31 mouse cellular contexts compared by ENCODE assay signal in the genomic region with DNA sequence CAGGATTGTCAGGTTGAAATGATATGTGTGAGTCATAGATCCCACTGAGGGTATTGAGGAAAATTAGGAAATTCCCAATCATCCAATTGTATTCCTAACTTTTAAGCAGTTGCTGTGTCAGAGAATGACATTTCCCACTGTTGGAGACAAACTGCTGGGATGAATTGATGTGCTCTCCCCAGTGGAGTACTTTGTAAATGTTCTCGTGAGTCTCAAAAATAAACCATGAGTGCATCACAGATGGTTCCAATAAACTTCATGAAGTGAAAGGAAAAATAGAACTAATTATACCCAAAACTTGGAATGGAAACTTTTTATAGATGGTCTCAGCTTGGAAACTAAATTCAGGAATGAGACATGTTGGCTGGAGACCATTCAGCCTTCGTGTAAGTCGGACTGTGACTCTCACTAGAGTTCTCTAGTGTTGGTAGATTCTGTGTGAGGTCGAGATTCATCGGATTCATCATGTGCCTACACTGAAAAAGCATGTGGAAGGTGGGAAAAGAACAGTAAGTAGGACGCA.
DNase-seq lines count a peak whose midpoint lies in the region; ATAC-seq and TF ChIP-seq lines count a peak whose summit lies in the region.
"Had no signal": no experiment of that assay in that cellular context is flagged by ENCODE, and none has a peak within 500 bp of the region (broad histone marks: within the 10 kb centered on the region; RNA-seq: fewer than 3 reads in every experiment).

No protein-coding gene starts in this region.

- H3K36me3 ChIP-seq in limb, embryonic 14.5 days (ENCODE audit: control insufficient read depth, insufficient read depth, low read length), result no peaks in the 10 kb centered on the region
- H3K36me3 ChIP-seq in limb, embryonic 10.5 days, result no peaks in the 10 kb centered on the region
- no peaks in the 10 kb centered on the region for H3K36me3 ChIP-seq in hindbrain, embryonic 13.5 days
- H3K36me3 ChIP-seq: forebrain, embryonic 12.5 days; hindbrain, embryonic 12.5 days; kidney, embryonic 15.5 days; lung, embryonic 15.5 days; neural tube, embryonic 12.5 days; stomach, embryonic 15.5 days had no signal

- 59% methylated on average over 6 of the region's 6 CpGs for WGBS in limb, embryonic 14.5 days
- WGBS in limb, embryonic 10.5 days, result 85% methylated on average over 6 of the region's 6 CpGs
- WGBS in hindbrain, embryonic 13.5 days, result 88% methylated on average over 6 of the region's 6 CpGs

- H3K4me2 ChIP-seq in limb, embryonic 14.5 days (replicated peaks; ENCODE audit: low read depth, low read length, severe bottlenecking), result no peak overlapping the region
- H3K4me2 ChIP-seq in hindbrain, embryonic 13.5 days, result no peak overlapping the region
- H3K4me2 ChIP-seq: forebrain, embryonic 12.5 days; heart, embryonic 13.5 days; hindbrain, embryonic 12.5 days; kidney, embryonic 15.5 days; liver, embryonic 15.5 days; lung, embryonic 15.5 days; neural tube, embryonic 12.5 days; stomach, embryonic 15.5 days had no signal

- 0 out of 2 replicates have a peak overlapping the region, but pooled peaks have one; percentile 26 for H3K27ac ChIP-seq in limb, embryonic 14.5 days (replicated peaks; ENCODE audit: low read depth, low read length)
- H3K27ac ChIP-seq in limb, embryonic 10.5 days, result no peak overlapping the region
- H3K27ac ChIP-seq in embryonic fibroblast, embryonic 13.5 days (ENCODE audit: insufficient read depth, low read length), result peak overlapping the region; percentile 80
- no peak overlapping the region for H3K27ac ChIP-seq in hindbrain, embryonic 13.5 days
- H3K27ac ChIP-seq: forebrain, embryonic 12.5 days; heart, adult 2 months; heart, embryonic 13.5 days; hindbrain, embryonic 12.5 days; kidney, embryonic 15.5 days; liver, embryonic 15.5 days; lung, embryonic 15.5 days; neural tube, embryonic 12.5 days; stomach, embryonic 15.5 days had no signal

- H3K4me3 ChIP-seq in limb, embryonic 14.5 days (replicated peaks; ENCODE audit: low read length), result no peak overlapping the region
- H3K4me3 ChIP-seq in limb, embryonic 10.5 days, result no peak overlapping the region
- H3K4me3 ChIP-seq in embryonic fibroblast, embryonic 13.5 days (ENCODE audit: insufficient read depth, low read length), result no peak overlapping the region
- H3K4me3 ChIP-seq in hindbrain, embryonic 13.5 days, result no peak overlapping the region
- H3K4me3 ChIP-seq: forebrain, embryonic 12.5 days; heart, adult 2 months; heart, embryonic 13.5 days; hindbrain, embryonic 12.5 days; kidney, embryonic 15.5 days; liver, embryonic 15.5 days; lung, embryonic 15.5 days; neural tube, embryonic 12.5 days; stomach, embryonic 15.5 days had no signal

- peak; percentile 9 to 21 for DNase-seq in frontal cortex, postnatal 36 days (ENCODE audit: low spot score in 2 of 2)
- no peak for DNase-seq in frontal cortex, postnatal 25 days (ENCODE audit: low spot score in 2 of 2)
- peak; percentile 3 for DNase-seq in limb, embryonic 14.5 days (ENCODE audit: low spot score)
- no peak for DNase-seq in limb, embryonic 10.5 days (ENCODE audit: low spot score)
- no peak for DNase-seq in layer of hippocampus, postnatal 36 days
- DNase-seq: adrenal gland, adult 2 months; cerebellum, adult 18-20 months; cerebellum, postnatal 25 days; gastrocnemius, postnatal 25 days; heart, adult 2 months; heart, postnatal 14 days; kidney, adult 11 months; kidney, postnatal 36 days; layer of hippocampus, adult 9-11 months; liver; lung, postnatal 4 days; midbrain, embryonic 14.5 days; right cerebral cortex, postnatal 4 days; thymus, adult 18-20 months; thymus, postnatal 4 days had no signal

- no peaks in the 10 kb centered on the region for H3K9me3 ChIP-seq in limb, embryonic 14.5 days (ENCODE audit: control insufficient read depth, low read length)
- no peaks in the 10 kb centered on the region for H3K9me3 ChIP-seq in limb, embryonic 10.5 days (replicated peaks)
- no peaks in the 10 kb centered on the region for H3K9me3 ChIP-seq in hindbrain, embryonic 13.5 days
- H3K9me3 ChIP-seq: forebrain, embryonic 12.5 days; heart, embryonic 13.5 days; hindbrain, embryonic 12.5 days; kidney, embryonic 15.5 days; liver, embryonic 15.5 days; lung, embryonic 15.5 days; neural tube, embryonic 12.5 days; stomach, embryonic 15.5 days had no signal

- no peak for TF ChIP-seq CTCF in embryonic fibroblast, embryonic 13.5 days (IDR thresholded peaks at IDR 0.05; ENCODE audit: borderline replicate concordance, insufficient read depth, low read length)

- no peak overlapping the region for H3K9ac ChIP-seq in limb, embryonic 14.5 days (ENCODE audit: low read depth, low read length, severe bottlenecking)
- H3K9ac ChIP-seq in hindbrain, embryonic 13.5 days, result no peak overlapping the region
- H3K9ac ChIP-seq: forebrain, embryonic 12.5 days; heart, embryonic 13.5 days; hindbrain, embryonic 12.5 days; kidney, embryonic 15.5 days; liver, embryonic 15.5 days; lung, embryonic 15.5 days; neural tube, embryonic 12.5 days; stomach, embryonic 15.5 days had no signal

- ATAC-seq in limb, embryonic 14.5 days (ENCODE audit: low FRiP score, low read depth), result no peak
- no peak for ATAC-seq in hindbrain, embryonic 13.5 days (ENCODE audit: low FRiP score)
- ATAC-seq: Patski had no signal

- H3K27me3 ChIP-seq in limb, embryonic 14.5 days (ENCODE audit: control insufficient read depth, insufficient read depth, low read length), result no peaks in the 10 kb centered on the region
- H3K27me3 ChIP-seq in limb, embryonic 10.5 days (ENCODE audit: low read depth, poor library complexity, severe bottlenecking), result no peaks in the 10 kb centered on the region
- no peaks in the 10 kb centered on the region for H3K27me3 ChIP-seq in hindbrain, embryonic 13.5 days
- H3K27me3 ChIP-seq: forebrain, embryonic 12.5 days; heart, embryonic 13.5 days; hindbrain, embryonic 12.5 days; kidney, embryonic 15.5 days; liver, embryonic 15.5 days; lung, embryonic 15.5 days; neural tube, embryonic 12.5 days; Patski; stomach, embryonic 15.5 days had no signal

- TF ChIP-seq POLR2A in limb, embryonic 14.5 days (IDR thresholded peaks at IDR 0.05; ENCODE audit: borderline replicate concordance, extremely low read depth, insufficient read depth, insufficient read length), result no peak
- TF ChIP-seq POLR2A in embryonic fibroblast, embryonic 13.5 days (IDR thresholded peaks at IDR 0.05; ENCODE audit: low read depth, low read length), result no peak

- peaks cover 4% of the 10 kb centered on the region for H3K4me1 ChIP-seq in limb, embryonic 14.5 days (ENCODE audit: control insufficient read depth, insufficient read depth, low read length)
- no peaks in the 10 kb centered on the region for H3K4me1 ChIP-seq in limb, embryonic 10.5 days
- no peaks in the 10 kb centered on the region for H3K4me1 ChIP-seq in embryonic fibroblast, embryonic 13.5 days (ENCODE audit: control insufficient read depth, insufficient read depth, low read length)
- no peaks in the 10 kb centered on the region for H3K4me1 ChIP-seq in hindbrain, embryonic 13.5 days (replicated peaks)
- H3K4me1 ChIP-seq: forebrain, embryonic 12.5 days; hindbrain, embryonic 12.5 days; kidney, embryonic 15.5 days; liver, embryonic 15.5 days; lung, embryonic 15.5 days; neural tube, embryonic 12.5 days; stomach, embryonic 15.5 days had no signal

Comparison
In these comparisons a context has a peak if more than half of its experiments do, and no peak if none do; other contexts are left out.
1. DNase-seq: peak in frontal cortex, postnatal 36 days (2 of 2) and limb, embryonic 14.5 days (single experiment); none in frontal cortex, postnatal 25 days (0 of 2), limb, embryonic 10.5 days (single experiment) and layer of hippocampus, postnatal 36 days (0 of 2).
2. H3K27ac ChIP-seq: peak in limb, embryonic 14.5 days (single experiment) and embryonic fibroblast, embryonic 13.5 days (single experiment); none in limb, embryonic 10.5 days (single experiment) and hindbrain, embryonic 13.5 days (single experiment).